Mouse (Mus musculus): ENCODE measurements around the gene Wdr54. TPM values are rescaled to one million over a fixed set of nuclear protein-coding genes. Genes with fewer than 3 reads are reported as not detected.
"Not testable (repeated sequence)": the region's sequence is repeated elsewhere in the genome, so short reads cannot be mapped to it uniquely, and the experiment has no call there.

The Wdr54 gene
- polyA plus RNA-seq, 1 experiment from 2014 or later, result 15.6 TPM

DNA sequence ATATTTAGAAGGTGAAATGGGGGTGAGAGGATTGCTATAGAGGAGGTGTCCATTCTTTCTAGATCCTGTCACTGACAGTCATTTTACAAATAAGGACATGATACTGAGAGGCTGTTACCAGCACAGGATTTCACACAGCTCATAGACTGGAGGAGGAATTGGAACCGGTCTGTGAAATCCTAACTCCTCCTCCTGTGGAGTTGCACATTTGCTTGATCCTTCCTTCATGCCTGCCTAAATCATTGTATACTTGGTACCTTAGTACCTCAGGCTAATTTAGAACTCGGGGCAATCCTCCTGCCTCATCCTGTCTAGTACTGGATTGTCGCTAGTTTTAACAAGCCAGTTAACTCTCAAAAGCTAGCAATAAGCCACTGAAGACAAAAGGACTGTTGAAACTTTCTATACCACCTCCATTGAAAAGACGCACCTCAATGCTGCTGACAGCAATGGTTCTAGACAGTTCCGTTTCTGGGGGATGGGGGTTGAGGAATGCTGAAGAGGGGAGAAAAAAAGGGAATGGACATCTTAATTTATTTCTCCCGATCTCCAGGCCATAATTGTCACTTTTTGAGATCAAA lies 8.9 kb upstream of the Wdr54 start:
- H3K27me3 ChIP-seq (ENCODE audit: control insufficient read depth, insufficient read depth, low read length), result peaks cover 29% of the 10 kb centered on the region
- no peaks in the 10 kb centered on the region for H3K9me3 ChIP-seq (ENCODE audit: control insufficient read depth, low read length)
- DNase-seq (ENCODE audit: low spot score) (no peak), ATAC-seq (replicated peaks; ENCODE audit: low FRiP score) (peak; percentile 34)
- H3K4me1 ChIP-seq (replicated peaks; ENCODE audit: control insufficient read depth, insufficient read depth, low read length), result peaks cover 14% of the 10 kb centered on the region; the same call in 1 of the 2 replicates
- peak overlapping the region; percentile 87 for H3K4me3 ChIP-seq (ENCODE audit: low read depth, low read length)
- WGBS, result 4% methylated on average over 6 of the region's 6 CpGs
- peak overlapping the region; percentile 83 for H3K9ac ChIP-seq (ENCODE audit: low read length)
- peak overlapping the region; percentile 57 for H3K4me2 ChIP-seq (ENCODE audit: low read depth, low read length, severe bottlenecking)
- peak overlapping the region; percentile 63 for H3K27ac ChIP-seq (ENCODE audit: low read depth, low read length)
- H3K36me3 ChIP-seq (ENCODE audit: control insufficient read depth, insufficient read depth, low read length), result no peaks in the 10 kb centered on the region

DNA sequence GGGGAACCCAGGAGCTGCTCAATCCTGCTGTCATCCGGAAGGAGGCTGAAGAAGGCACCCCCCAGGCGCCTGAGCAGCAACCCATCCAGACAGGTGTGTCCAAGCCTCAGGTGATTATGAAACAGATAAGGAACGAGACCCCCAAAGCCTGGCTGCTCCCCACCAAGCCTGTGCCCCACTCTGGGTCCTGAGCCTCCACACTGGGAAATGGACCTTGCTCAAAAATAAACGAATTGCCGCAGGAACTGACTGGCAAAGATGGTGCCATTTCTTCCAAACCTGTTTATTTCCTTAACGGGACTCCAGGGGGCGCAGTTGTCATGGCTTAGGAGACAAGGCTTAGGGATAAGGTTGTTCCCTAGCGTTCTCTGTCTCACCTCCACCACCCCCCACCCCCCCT lies 6.5 kb upstream of the Wdr54 start:
- H3K36me3 ChIP-seq (ENCODE audit: control insufficient read depth, insufficient read depth, low read length), result no peaks in the 10 kb centered on the region
- H3K9ac ChIP-seq (ENCODE audit: low read length), result no peak overlapping the region
- no peak overlapping the region for H3K27ac ChIP-seq (ENCODE audit: low read depth, low read length)
- under 1% methylated on average over 8 of the region's 8 CpGs for WGBS
- no peaks in the 10 kb centered on the region for H3K9me3 ChIP-seq (ENCODE audit: control insufficient read depth, low read length)
- peaks cover 32% of the 10 kb centered on the region for H3K27me3 ChIP-seq (ENCODE audit: control insufficient read depth, insufficient read depth, low read length)
- ATAC-seq (replicated peaks; ENCODE audit: low FRiP score) (no peak), DNase-seq (ENCODE audit: low spot score) (peak; percentile 78)
- peak overlapping the region; percentile 38; the same call in 1 of the 2 replicates for H3K4me2 ChIP-seq (ENCODE audit: low read depth, low read length, severe bottlenecking)
- peaks cover 14% of the 10 kb centered on the region; the same call in 1 of the 2 replicates for H3K4me1 ChIP-seq (replicated peaks; ENCODE audit: control insufficient read depth, insufficient read depth, low read length)
- 0 out of 2 replicates have a peak overlapping the region, but pooled peaks have one; percentile 19 for H3K4me3 ChIP-seq (ENCODE audit: low read depth, low read length)

DNA sequence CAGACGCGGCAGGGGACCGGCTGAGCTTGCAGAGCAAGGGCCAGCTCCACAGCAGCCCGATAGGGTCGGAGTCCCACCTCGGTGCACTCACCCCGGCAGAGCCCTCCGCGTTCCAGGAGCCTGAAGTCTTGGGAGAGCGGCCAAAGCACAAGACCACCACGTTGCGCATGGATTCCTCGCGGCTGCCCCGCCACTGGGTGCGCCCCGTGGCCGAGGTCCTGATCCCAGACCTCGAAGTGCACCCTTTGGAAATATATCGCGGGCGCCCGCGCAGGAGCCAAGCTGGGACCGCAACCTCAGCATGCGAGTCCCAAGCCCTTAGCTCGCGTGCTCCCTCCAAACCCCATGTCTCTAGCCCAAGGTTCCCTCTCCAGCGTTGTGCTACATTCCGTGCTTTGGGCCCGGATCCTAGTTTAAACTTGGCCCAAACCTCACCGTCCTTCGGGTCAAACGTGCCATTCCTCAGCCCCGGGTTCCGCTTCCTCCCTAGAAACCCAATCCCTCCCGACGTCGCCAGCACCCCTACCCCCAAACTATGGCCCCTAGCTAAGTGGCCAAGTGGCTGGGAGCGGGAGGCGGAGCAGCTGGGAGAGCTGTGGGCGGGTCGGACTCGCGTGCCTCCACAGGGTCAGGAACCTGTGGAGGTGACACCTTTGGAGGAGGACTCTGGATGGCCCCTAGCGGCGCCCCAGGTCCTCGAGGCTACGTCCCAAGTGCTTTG lies 5.9 kb upstream of the Wdr54 start:
- Histone ChIP-seq H3K4me1 (replicated peaks; ENCODE audit: control insufficient read depth, insufficient read depth, low read length) (peaks cover 14% of the 10 kb centered on the region; the same call in 1 of the 2 replicates), H3K27me3 (ENCODE audit: control insufficient read depth, insufficient read depth, low read length) (peaks cover 32% of the 10 kb centered on the region), H3K9me3 (ENCODE audit: control insufficient read depth, low read length) (no peaks in the 10 kb centered on the region), H3K4me3 (ENCODE audit: low read depth, low read length) (peak overlapping the region; percentile 19; the same call in 1 of the 2 replicates), H3K27ac (ENCODE audit: low read depth, low read length) (no peak overlapping the region), H3K4me2 (ENCODE audit: low read depth, low read length, severe bottlenecking) (peak overlapping the region; percentile 38), H3K36me3 (ENCODE audit: control insufficient read depth, insufficient read depth, low read length) (no peaks in the 10 kb centered on the region), H3K9ac (ENCODE audit: low read length) (peak overlapping the region; percentile 32; the same call in 1 of the 2 replicates)
- DNase-seq (ENCODE audit: low spot score) (peak; percentile 71), ATAC-seq (replicated peaks; ENCODE audit: low FRiP score) (no peak)
- WGBS, result under 1% methylated on average over 48 of the region's 49 CpGs

DNA sequence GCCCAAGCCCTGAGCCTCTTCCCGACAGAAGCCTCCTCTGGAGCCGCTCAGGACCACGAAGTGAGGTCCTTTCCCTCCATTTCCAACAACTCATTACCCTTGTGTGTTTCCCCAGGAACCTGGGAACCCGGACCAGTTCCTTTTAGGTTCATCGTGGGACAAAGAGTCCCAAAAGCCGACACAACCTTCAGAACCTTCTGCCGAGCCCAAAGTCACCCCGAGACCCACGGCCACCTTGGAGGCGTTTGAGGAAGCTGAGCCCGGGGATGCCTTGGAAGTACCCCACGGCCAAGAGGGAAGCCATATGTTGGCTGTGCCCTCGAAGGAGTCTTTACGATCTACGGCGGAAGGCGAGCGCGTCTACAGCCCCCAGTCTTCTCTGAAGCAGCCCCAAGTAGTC lies 5.2 kb upstream of the Wdr54 start:
- DNase-seq (ENCODE audit: low spot score) (no peak), ATAC-seq (replicated peaks; ENCODE audit: low FRiP score) (no peak)
- H3K27ac ChIP-seq (ENCODE audit: low read depth, low read length), result no peak overlapping the region
- H3K4me3 ChIP-seq (ENCODE audit: low read depth, low read length), result peak overlapping the region; percentile 19; the same call in 1 of the 2 replicates
- peaks cover 14% of the 10 kb centered on the region; the same call in 1 of the 2 replicates for H3K4me1 ChIP-seq (replicated peaks; ENCODE audit: control insufficient read depth, insufficient read depth, low read length)
- H3K4me2 ChIP-seq (ENCODE audit: low read depth, low read length, severe bottlenecking), result peak overlapping the region; percentile 38; the same call in 1 of the 2 replicates
- no peaks in the 10 kb centered on the region for H3K36me3 ChIP-seq (ENCODE audit: control insufficient read depth, insufficient read depth, low read length)
- H3K9ac ChIP-seq (ENCODE audit: low read length), result no peak overlapping the region
- peaks cover 32% of the 10 kb centered on the region for H3K27me3 ChIP-seq (ENCODE audit: control insufficient read depth, insufficient read depth, low read length)
- WGBS, result 5% methylated on average over 19 of the region's 19 CpGs
- H3K9me3 ChIP-seq (ENCODE audit: control insufficient read depth, low read length), result no peaks in the 10 kb centered on the region

DNA sequence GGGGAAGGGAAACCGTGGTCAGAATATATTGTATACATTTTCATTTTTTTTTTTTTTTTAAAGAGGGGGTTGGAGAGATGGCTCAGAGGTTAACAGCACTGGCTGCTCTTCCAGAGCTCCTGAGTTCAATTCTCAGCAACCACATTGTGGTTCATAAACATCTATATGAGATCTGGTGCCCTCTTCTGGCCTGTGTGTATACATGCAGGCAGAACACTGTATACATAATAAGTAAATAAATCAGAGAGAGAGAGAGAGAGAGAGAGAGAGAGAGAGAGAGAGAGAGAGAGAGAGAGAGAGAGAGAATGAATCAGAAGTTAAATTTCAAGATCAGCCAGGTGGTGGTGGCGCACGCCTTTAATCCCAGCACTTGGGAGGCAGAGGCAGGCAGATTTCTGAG lies 3.3 kb upstream of the Wdr54 start:
- peaks cover 16% of the 10 kb centered on the region; the same call in 1 of the 2 replicates for H3K4me1 ChIP-seq (replicated peaks; ENCODE audit: control insufficient read depth, insufficient read depth, low read length)
- WGBS, result 29% methylated on average over 3 of the region's 3 CpGs
- H3K36me3 ChIP-seq (ENCODE audit: control insufficient read depth, insufficient read depth, low read length); H3K4me2 ChIP-seq (ENCODE audit: low read depth, low read length, severe bottlenecking); ATAC-seq (replicated peaks; ENCODE audit: low FRiP score); H3K27ac ChIP-seq (ENCODE audit: low read depth, low read length); H3K9ac ChIP-seq (ENCODE audit: low read length); DNase-seq (ENCODE audit: low spot score); H3K4me3 ChIP-seq (ENCODE audit: low read depth, low read length); H3K9me3 ChIP-seq (ENCODE audit: control insufficient read depth, low read length): not testable (repeated sequence)
- peaks cover 32% of the 10 kb centered on the region for H3K27me3 ChIP-seq (ENCODE audit: control insufficient read depth, insufficient read depth, low read length)

DNA sequence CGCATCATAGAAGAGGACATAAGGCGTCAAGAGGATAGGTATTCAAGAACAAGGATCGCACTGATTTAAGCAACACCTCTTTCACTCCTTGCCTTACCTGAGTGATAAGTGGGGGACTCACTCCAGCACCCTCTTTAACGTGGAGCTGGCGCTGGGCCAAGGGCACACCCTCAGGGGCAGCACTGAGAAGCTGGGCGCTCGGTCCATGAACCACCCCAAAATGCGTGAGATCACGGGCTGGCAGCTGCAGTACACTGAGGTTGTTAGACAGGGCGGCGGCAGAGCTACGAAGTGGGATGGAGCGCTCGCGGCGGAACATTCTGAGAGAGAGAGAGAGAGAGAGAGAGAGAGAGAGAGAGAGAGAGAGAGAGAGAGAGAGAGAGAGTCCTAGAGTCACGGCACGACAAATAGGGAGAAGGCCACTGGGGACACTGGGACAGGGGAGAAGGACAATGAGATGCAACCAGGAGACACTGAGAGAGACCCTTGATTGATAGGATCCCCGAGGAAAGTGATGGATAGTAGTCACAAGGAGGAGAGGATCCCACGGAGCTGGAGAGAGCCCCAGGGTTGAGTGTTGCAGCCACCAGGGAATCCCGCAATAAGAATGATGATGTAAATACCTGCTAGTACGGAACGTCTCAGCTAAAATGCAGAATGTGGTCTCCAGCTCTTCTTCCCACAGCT lies 502 bp downstream of the Wdr54 start:
- Histone ChIP-seq H3K4me1 (replicated peaks; ENCODE audit: control insufficient read depth, insufficient read depth, low read length) (peaks cover 6% of the 10 kb centered on the region; the same call in 1 of the 2 replicates), H3K4me3 (ENCODE audit: low read depth, low read length) (peak overlapping the region; percentile 50), H3K4me2 (ENCODE audit: low read depth, low read length, severe bottlenecking) (peak overlapping the region; percentile 87), H3K36me3 (ENCODE audit: control insufficient read depth, insufficient read depth, low read length) (no peaks in the 10 kb centered on the region; the same call in 1 of the 2 replicates), H3K27ac (ENCODE audit: low read depth, low read length) (no peak overlapping the region), H3K9me3 (ENCODE audit: control insufficient read depth, low read length) (no peaks in the 10 kb centered on the region), H3K27me3 (ENCODE audit: control insufficient read depth, insufficient read depth, low read length) (peaks cover 9% of the 10 kb centered on the region), H3K9ac (ENCODE audit: low read length) (peak overlapping the region; percentile 63)
- WGBS, result 7% methylated on average over 23 of the region's 23 CpGs
- ATAC-seq (replicated peaks; ENCODE audit: low FRiP score), result peak; percentile 42
- DNase-seq (ENCODE audit: low spot score), result peak; percentile 64

DNA sequence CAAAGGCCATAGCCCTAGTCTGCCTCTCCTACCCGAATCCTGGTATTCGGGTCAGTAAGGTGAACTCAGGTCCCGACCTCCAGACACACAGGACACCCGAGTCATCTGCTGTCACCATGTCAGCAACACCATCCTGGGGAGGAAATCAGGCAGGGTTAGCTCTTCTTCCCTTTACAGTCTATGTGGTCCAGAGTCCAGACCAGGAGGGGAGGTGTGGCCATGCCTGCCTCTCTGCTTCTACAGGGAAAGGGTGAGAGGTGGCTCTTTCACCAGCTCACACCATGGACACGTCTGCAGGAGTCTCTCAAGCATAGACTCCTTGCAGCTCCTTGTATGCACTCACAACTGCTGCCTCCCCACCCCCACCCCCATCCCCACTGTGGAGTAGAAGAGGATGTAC lies 2.7 kb downstream of the Wdr54 start:
- peaks cover 6% of the 10 kb centered on the region; the same call in 1 of the 2 replicates for H3K4me1 ChIP-seq (replicated peaks; ENCODE audit: control insufficient read depth, insufficient read depth, low read length)
- no peaks in the 10 kb centered on the region for H3K27me3 ChIP-seq (ENCODE audit: control insufficient read depth, insufficient read depth, low read length)
- no peak overlapping the region for H3K4me3 ChIP-seq (ENCODE audit: low read depth, low read length)
- H3K36me3 ChIP-seq (ENCODE audit: control insufficient read depth, insufficient read depth, low read length), result no peaks in the 10 kb centered on the region; the same call in 1 of the 2 replicates
- DNase-seq (ENCODE audit: low spot score) (no peak), ATAC-seq (replicated peaks; ENCODE audit: low FRiP score) (no peak)
- H3K9me3 ChIP-seq (ENCODE audit: control insufficient read depth, low read length), result no peaks in the 10 kb centered on the region
- H3K27ac ChIP-seq (ENCODE audit: low read depth, low read length), result no peak overlapping the region
- WGBS, result 74% methylated on average over 5 of the region's 5 CpGs
- H3K9ac ChIP-seq (ENCODE audit: low read length), result no peak overlapping the region
- no peak overlapping the region for H3K4me2 ChIP-seq (ENCODE audit: low read depth, low read length, severe bottlenecking)

DNA sequence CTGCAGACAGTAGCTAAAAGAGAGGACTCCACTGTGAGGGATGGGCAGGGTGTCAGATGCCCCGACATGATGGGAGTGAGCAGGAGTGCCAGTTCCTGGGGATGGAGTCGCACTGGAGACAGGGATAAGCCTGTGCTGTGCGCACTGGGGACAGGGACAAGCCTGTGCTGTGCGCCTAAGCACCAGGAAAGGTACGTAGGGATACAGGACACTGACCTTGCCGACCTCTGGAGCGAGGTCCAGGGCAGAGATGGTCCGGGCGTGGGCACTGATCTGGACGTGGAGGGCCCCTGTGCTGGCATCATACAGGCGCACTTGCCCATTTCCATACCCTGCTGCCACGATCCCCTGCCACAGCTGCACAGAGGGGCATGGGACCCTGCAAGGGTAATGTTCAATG lies 3.2 kb downstream of the Wdr54 start:
- Histone ChIP-seq H3K4me2 (ENCODE audit: low read depth, low read length, severe bottlenecking) (no peak overlapping the region), H3K36me3 (ENCODE audit: control insufficient read depth, insufficient read depth, low read length) (no peaks in the 10 kb centered on the region; the same call in 1 of the 2 replicates), H3K4me1 (replicated peaks; ENCODE audit: control insufficient read depth, insufficient read depth, low read length) (peaks cover 6% of the 10 kb centered on the region; the same call in 1 of the 2 replicates), H3K27ac (ENCODE audit: low read depth, low read length) (no peak overlapping the region), H3K9me3 (ENCODE audit: control insufficient read depth, low read length) (no peaks in the 10 kb centered on the region), H3K27me3 (ENCODE audit: control insufficient read depth, insufficient read depth, low read length) (no peaks in the 10 kb centered on the region), H3K4me3 (ENCODE audit: low read depth, low read length) (no peak overlapping the region), H3K9ac (ENCODE audit: low read length) (no peak overlapping the region)
- no peak for ATAC-seq (replicated peaks; ENCODE audit: low FRiP score)
- WGBS, result 81% methylated on average over 12 of the region's 12 CpGs
- no peak for DNase-seq (ENCODE audit: low spot score)

Data from forebrain, embryonic 11.5 days (tissue).